Comparison of ENCODE assay signal across 9 mouse cellular contexts in genomic region chr9:61705586-61706233, GRCm38 (mm10).
DNase-seq lines count a peak whose midpoint lies in the region; ATAC-seq lines count a peak whose summit lies in the region.
"Had no signal": no experiment of that assay in that cellular context is flagged by ENCODE, and none has a peak within 500 bp of the region (broad histone marks: within the 10 kb centered on the region; RNA-seq: fewer than 3 reads in every experiment).

No protein-coding gene starts in this region.

- ATAC-seq in midbrain, embryonic 14.5 days (ENCODE audit: low FRiP score, low TSS enrichment), result no peak
- no peak for ATAC-seq in midbrain, embryonic 13.5 days

- WGBS in macrophage (ENCODE audit: missing documents), result 30% methylated on average over 5 of the region's 5 CpGs
- WGBS in midbrain, embryonic 14.5 days, result 84% methylated on average over 5 of the region's 5 CpGs
- WGBS in midbrain, embryonic 13.5 days, result 81% methylated on average over 5 of the region's 5 CpGs

- peak; percentile 42 for DNase-seq in adrenal gland, adult 2 months
- DNase-seq in adrenal gland, adult 18-20 months (ENCODE audit: low spot score in 2 of 2), result no peak
- DNase-seq in spleen, adult 12 weeks (ENCODE audit: low spot score), result peak; percentile 3
- DNase-seq in spleen, postnatal 14 days (ENCODE audit: low spot score in 2 of 2), result no peak
- DNase-seq in midbrain, embryonic 14.5 days, result no peak
- no peak for DNase-seq in cerebellum, adult 9-11 months

- no peaks in the 10 kb centered on the region for H3K27me3 ChIP-seq in midbrain, embryonic 14.5 days (ENCODE audit: control insufficient read depth, insufficient read depth, low read length)
- H3K27me3 ChIP-seq in midbrain, embryonic 13.5 days, result peaks cover 10% of the 10 kb centered on the region; the same call in 1 of the 2 replicates

- no peaks in the 10 kb centered on the region for H3K9me3 ChIP-seq in midbrain, embryonic 14.5 days (ENCODE audit: control insufficient read depth, low read length)
- H3K9me3 ChIP-seq in midbrain, embryonic 13.5 days, result no peaks in the 10 kb centered on the region
- H3K9me3 ChIP-seq: neural tube, embryonic 12.5 days had no signal

- no peak overlapping the region for H3K4me3 ChIP-seq in macrophage (ENCODE audit: inconsistent target)
- H3K4me3 ChIP-seq in midbrain, embryonic 14.5 days (replicated peaks; ENCODE audit: low read depth, low read length), result no peak overlapping the region
- H3K4me3 ChIP-seq in midbrain, embryonic 13.5 days (replicated peaks), result no peak overlapping the region
- H3K4me3 ChIP-seq: neural tube, embryonic 12.5 days had no signal

- H3K79me2 ChIP-seq in macrophage (ENCODE audit: inconsistent target), result no peaks in the 10 kb centered on the region

- no peaks in the 10 kb centered on the region for H3K36me3 ChIP-seq in macrophage (ENCODE audit: inconsistent target)
- H3K36me3 ChIP-seq in midbrain, embryonic 14.5 days (ENCODE audit: control insufficient read depth, insufficient read depth, low read length), result no peaks in the 10 kb centered on the region
- H3K36me3 ChIP-seq in midbrain, embryonic 13.5 days, result no peaks in the 10 kb centered on the region
- H3K36me3 ChIP-seq: neural tube, embryonic 12.5 days had no signal

- 0 out of 2 replicates have a peak, but pooled peaks cover 3% of the 10 kb centered on the region for H3K4me1 ChIP-seq in midbrain, embryonic 14.5 days (ENCODE audit: control insufficient read depth, insufficient read depth, low read length)
- H3K4me1 ChIP-seq in midbrain, embryonic 13.5 days (replicated peaks), result 0 out of 2 replicates have a peak, but pooled peaks cover 9% of the 10 kb centered on the region
- H3K4me1 ChIP-seq: neural tube, embryonic 12.5 days had no signal

- no peak overlapping the region for H3K9ac ChIP-seq in midbrain, embryonic 14.5 days (replicated peaks; ENCODE audit: low read length)
- H3K9ac ChIP-seq in midbrain, embryonic 13.5 days (replicated peaks), result no peak overlapping the region
- H3K9ac ChIP-seq: neural tube, embryonic 12.5 days had no signal

- H3K4me2 ChIP-seq in midbrain, embryonic 14.5 days (ENCODE audit: low read length), result no peak overlapping the region
- H3K4me2 ChIP-seq in midbrain, embryonic 13.5 days (replicated peaks), result no peak overlapping the region
- H3K4me2 ChIP-seq: neural tube, embryonic 12.5 days had no signal

- H3K27ac ChIP-seq in macrophage, result peak overlapping the region; percentile 93
- H3K27ac ChIP-seq in midbrain, embryonic 14.5 days (replicated peaks; ENCODE audit: low read depth, low read length), result no peak overlapping the region
- no peak overlapping the region for H3K27ac ChIP-seq in midbrain, embryonic 13.5 days
- H3K27ac ChIP-seq: neural tube, embryonic 12.5 days had no signal

Comparison
In these comparisons a context has a peak if more than half of its experiments do, and no peak if none do; other contexts are left out.
1. DNase-seq: peak in adrenal gland, adult 2 months (single experiment) and spleen, adult 12 weeks (single experiment); none in adrenal gland, adult 18-20 months (0 of 2), spleen, postnatal 14 days (0 of 2), midbrain, embryonic 14.5 days (single experiment) and cerebellum, adult 9-11 months (single experiment).